Mouse (Mus musculus) kidney, postnatal 36 days (tissue): Measurements from ENCODE around the gene Jag2.

Experiments used
- DNase-seq, 2 experiments: peaks; one replicate each; pipeline ENCODE4 v3.0.0; 2021 to 2022; ENCODE audit warnings: mixed read lengths in 2 of 2

Jag2 gene

GRCm38 (mm10) chr12:112898960-112899359 is 30.6 kb downstream of the Jag2 start:
- DNase-seq: no peak

- no peak for DNase-seq
Measured at GRCm38 (mm10) chr12:112898351-112898750, 31.2 kb downstream of the Jag2 start.

GRCm38 (mm10) chr12:112897522-112898212 is 31.9 kb downstream of the Jag2 start:
- peak; percentile 56 to 77 for DNase-seq

DNA sequence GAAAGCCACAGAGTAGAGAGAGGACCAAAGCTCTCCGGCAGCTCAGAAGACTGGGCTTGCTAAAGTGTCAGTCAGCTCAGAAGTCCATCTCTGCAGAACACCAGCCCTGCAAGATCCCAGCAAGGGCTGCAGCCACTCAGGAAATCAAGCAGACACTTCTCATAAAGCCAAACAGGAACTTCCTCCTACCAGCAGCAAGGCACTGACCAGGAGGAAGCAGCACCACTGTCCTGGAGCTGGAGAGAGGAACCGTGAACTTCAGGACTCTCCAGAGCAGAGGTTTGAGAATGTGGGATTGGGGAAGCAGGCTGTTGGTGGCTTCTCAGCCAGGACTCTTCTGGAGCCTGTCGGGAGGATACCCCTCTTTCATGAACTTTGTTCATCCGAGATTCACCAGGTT is 34.6 kb downstream of the Jag2 start:
- DNase-seq: peak in 1 of 2 experiments; percentile 44

DNA sequence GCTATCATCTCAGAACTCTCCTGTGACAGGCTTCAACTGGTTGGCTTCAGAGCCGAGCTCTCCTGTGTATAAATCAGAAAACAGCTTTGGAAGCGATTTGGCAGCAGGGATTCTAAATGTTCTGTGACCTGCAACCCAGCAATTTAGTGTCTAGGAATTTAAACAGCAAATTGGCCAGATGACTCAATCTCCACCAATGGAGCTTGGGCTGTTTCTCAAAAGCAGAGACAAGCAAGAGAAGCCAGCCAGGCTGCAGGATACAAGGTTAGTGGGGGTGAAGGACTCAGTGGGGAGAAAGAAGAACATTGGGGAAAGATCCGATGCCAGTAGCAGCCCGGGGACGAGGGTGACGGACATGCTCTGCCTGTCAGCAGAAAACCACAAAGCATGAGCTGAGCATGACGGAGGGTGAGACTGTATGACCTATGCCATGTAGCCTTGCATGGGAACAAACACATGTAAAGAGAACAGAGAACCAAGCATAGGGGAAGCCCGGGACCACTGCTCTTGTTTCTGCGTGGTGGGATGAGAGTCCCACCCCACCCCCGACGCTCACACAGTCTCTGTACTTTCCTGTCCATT is 35.2 kb downstream of the Jag2 start:
- DNase-seq: no peak

GRCm38 (mm10) chr12:112885465-112885864 is 44.1 kb downstream of the Jag2 start:
- no peak for DNase-seq

- DNase-seq: no peak
Measured at GRCm38 (mm10) chr12:112881301-112881815, 48.2 kb downstream of the Jag2 start.

GRCm38 (mm10) chr12:112880661-112881060 is 48.9 kb downstream of the Jag2 start:
- DNase-seq: no peak

- no peak for DNase-seq
Measured at GRCm38 (mm10) chr12:112879731-112880130, 49.8 kb downstream of the Jag2 start.

- peak in 1 of 2 experiments; percentile 40 for DNase-seq
Measured at GRCm38 (mm10) chr12:112877607-112878020, 52.0 kb downstream of the Jag2 start.

GRCm38 (mm10) chr12:112877073-112877576 is 52.5 kb downstream of the Jag2 start:
- DNase-seq: no peak

DNA sequence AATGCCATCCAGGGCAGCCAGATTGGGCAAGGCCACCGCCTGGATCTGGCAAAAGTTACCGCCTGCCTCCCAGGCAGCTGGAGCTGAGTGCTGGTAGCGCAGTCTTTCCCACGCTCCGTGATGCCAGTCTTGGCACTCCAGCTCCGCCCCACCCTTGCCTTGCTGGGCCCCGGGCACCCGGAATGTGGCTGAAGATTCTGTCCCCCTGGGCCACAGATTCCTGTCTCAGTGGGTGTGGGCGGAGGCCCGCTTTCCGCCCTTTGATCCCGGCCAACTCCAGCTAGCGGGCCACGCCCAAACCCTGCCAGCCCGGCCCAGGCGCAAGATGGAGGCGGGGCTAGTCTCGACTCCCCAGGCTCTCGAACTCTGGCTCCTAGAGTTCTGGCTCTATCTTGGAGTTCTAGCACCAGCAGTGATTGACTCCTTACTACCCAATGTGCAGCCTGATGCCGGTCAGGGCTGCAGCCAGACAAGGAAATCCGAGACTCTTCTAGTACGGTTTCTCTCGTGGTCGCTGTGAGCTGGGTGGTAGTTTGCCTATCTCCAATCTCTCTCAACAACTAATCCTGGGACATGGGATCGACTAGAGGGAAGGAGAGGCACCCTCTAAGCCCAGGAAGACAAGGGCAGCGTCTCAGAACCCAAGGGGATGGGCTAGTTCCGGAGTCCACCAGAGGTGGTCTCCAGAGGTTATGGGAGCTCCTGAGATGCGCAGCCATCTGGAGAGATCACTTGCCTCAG is 53.1 kb downstream of the Jag2 start:
- DNase-seq: peak; percentile 88 to 89

DNA sequence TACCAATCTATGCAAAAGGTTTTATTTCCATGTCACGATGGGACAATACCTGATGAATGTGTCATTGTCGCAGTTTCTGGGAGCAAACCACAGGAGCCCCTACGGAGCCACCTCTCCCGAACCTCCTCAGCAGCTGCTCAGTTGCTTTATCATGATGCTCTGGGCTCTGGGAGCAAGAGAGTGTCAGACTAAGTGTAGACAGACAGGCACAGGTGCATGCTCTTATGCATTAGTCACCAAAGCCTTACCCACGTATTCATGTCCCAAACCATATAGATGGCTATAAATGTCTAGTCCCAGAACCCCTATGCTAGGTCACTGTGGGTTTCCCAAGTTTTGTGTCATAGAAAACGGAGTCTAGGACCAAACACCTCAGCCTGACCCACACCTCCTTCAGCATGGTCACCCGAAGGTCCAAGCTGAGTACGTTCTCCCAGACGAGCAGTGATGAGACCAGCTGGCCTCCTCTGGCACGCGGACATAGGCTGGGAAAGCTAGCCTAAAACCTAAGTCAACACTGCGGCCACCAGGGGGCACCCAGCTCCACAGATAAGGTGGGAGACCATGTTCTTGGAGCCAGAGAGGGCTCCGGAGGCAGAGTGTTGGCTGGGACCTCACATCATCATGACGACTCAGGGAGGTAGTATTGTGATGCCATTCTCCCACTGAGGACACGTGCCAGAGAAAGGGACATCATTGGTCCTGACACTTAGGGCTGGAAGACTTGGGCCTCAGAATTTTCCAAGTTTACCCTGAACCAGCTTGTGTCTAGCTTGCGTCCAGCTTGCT is 54.2 kb downstream of the Jag2 start:
- DNase-seq: peak; percentile 90 to 98

- DNase-seq: peak in 1 of 2 experiments; percentile 53
Measured at GRCm38 (mm10) chr12:112874199-112874598, 55.4 kb downstream of the Jag2 start.

- peak; percentile 64 to 89 for DNase-seq
Measured at GRCm38 (mm10) chr12:112873452-112874190, 56.0 kb downstream of the Jag2 start.

- no peak for DNase-seq
Measured at GRCm38 (mm10) chr12:112872991-112873390, 56.6 kb downstream of the Jag2 start.

GRCm38 (mm10) chr12:112871272-112871671 is 58.3 kb downstream of the Jag2 start:
- DNase-seq: no peak

DNA sequence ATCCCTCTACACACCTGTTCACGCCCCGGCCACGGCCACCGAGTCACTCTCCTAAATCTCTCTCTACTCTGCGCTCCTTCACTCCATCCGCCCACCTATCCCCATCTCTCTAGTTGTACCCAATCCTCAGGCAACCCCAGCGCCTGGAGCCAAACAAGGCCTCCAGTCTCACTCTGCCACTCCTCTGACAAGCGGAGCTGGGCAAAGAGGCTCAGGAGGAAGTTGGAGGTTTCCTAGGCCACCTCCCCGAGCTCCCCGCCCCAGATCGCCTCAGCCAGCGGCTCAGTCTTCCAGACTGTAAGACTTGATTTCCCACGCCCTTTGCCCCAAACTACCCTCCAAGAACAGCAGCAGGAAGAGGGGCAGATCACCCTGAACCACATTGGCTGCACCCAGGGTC is 58.8 kb downstream of the Jag2 start:
- DNase-seq: peak in 1 of 2 experiments; percentile 24

- peak in 1 of 2 experiments; percentile 26 for DNase-seq
Measured at GRCm38 (mm10) chr12:112869783-112870204, 59.8 kb downstream of the Jag2 start.

GRCm38 (mm10) chr12:112868178-112869087 is 61.1 kb downstream of the Jag2 start, which contains the start of gene Gpr132:
TSS of gene Gpr132 (minus strand) at chr12:112868228.
- no peak for DNase-seq
